Mouse (Mus musculus) limb, embryonic 10.5 days (tissue): ENCODE data around the gene Kctd15. TPM values are rescaled to one million over a fixed set of nuclear protein-coding genes. Genes with fewer than 3 reads are reported as not detected.
A peak's percentile ranks its signal among the peaks of the same experiment; 100 is the strongest.

Experiments
- DNase-seq: peaks from one replicate; pipeline ENCODE4 v3.0.0-alpha.2; 2017; ENCODE audit warnings: low spot score
- H3K27ac ChIP-seq: fragments of 300-500 bp; sonication (generic); 2 replicates; pipeline ENCODE4 v1.5.1; 2016; ENCODE audit warnings: mild to moderate bottlenecking
- H3K27me3 ChIP-seq: fragments of 300-500 bp; sonication (generic); 2 replicates; pipeline ENCODE4 v1.6.1; 2016; ENCODE audit warnings: low read depth, mild to moderate bottlenecking; ENCODE audit not compliant: poor library complexity, severe bottlenecking
- H3K36me3 ChIP-seq: fragments of 300-500 bp; sonication (generic); 2 replicates; pipeline ENCODE4 v1.6.1; 2016; ENCODE audit warnings: mild to moderate bottlenecking, moderate library complexity
- H3K4me1 ChIP-seq: fragments of 300-500 bp; sonication (generic); 2 replicates; pipeline ENCODE4 v1.6.1; 2016
- H3K4me3 ChIP-seq: fragments of 300-500 bp; sonication (generic); 2 replicates; pipeline ENCODE4 v1.5.1; 2016; ENCODE audit warnings: mild to moderate bottlenecking, moderate library complexity
- H3K9me3 ChIP-seq: fragments of 300-500 bp; sonication (generic); replicated peaks from 2 replicates; pipeline ENCODE4 v1.6.1; 2016; ENCODE audit warnings: mild to moderate bottlenecking
- WGBS: fragments of 180-500 bp; shearing (Covaris S2); methylation state at CpG from one replicate; pipeline ENCODE4 v1.1.7; 2016; 5-methylcytosine and 5-hydroxymethylcytosine counted together
- polyA plus RNA-seq: library from polyadenylated mRNA; unstranded; fragments of >200 nt; fragmentation: Nextera tagmentation; extraction: Ambion mirVana; gene quantifications from 2 replicates; pipeline ENCODE4 v1.2.1, GENCODE M21; 2016

Gene Kctd15
- polyA plus RNA-seq, 1 experiment from 2014 or later: 69.0 TPM

GRCm38 (mm10) chr7:34655086-34655839 lies 1.3 kb downstream of the Kctd15 start:
- Histone ChIP-seq H3K9me3 (no peaks in the 10 kb centered on the region), H3K36me3 (peaks cover 13% of the 10 kb centered on the region), H3K4me1 (peaks cover 46% of the 10 kb centered on the region), H3K27ac (peak overlapping the region; percentile 100), H3K27me3 (no peaks in the 10 kb centered on the region), H3K4me3 (peak overlapping the region; percentile 96)
- peak; percentile 95 for DNase-seq
- WGBS: under 1% methylated on average over 67 of the region's 74 CpGs

- peaks cover 41% of the 10 kb centered on the region for H3K4me1 ChIP-seq
- H3K4me3 ChIP-seq: peak overlapping the region; percentile 96
- peak; percentile 78 for DNase-seq
- H3K27ac ChIP-seq: peak overlapping the region; percentile 100
- under 1% methylated on average over 62 of the region's 81 CpGs for WGBS
- no peaks in the 10 kb centered on the region for H3K9me3 ChIP-seq
- peaks cover 20% of the 10 kb centered on the region for H3K36me3 ChIP-seq
- H3K27me3 ChIP-seq: no peaks in the 10 kb centered on the region
Measured at GRCm38 (mm10) chr7:34654441-34655085, 2.0 kb downstream of the Kctd15 start.

GRCm38 (mm10) chr7:34653731-34654440 lies 2.6 kb downstream of the Kctd15 start:
- Histone ChIP-seq H3K9me3 (no peaks in the 10 kb centered on the region), H3K4me3 (peak overlapping the region; percentile 96), H3K4me1 (peaks cover 35% of the 10 kb centered on the region), H3K27ac (peak overlapping the region; percentile 100), H3K36me3 (peaks cover 27% of the 10 kb centered on the region), H3K27me3 (no peaks in the 10 kb centered on the region)
- WGBS: 1% methylated on average over 62 of the region's 64 CpGs
- DNase-seq: peak; percentile 83

GRCm38 (mm10) chr7:34652751-34653502 lies 3.6 kb downstream of the Kctd15 start:
- Histone ChIP-seq H3K4me3 (peak overlapping the region; percentile 96), H3K27ac (peak overlapping the region; percentile 100), H3K9me3 (no peaks in the 10 kb centered on the region), H3K27me3 (no peaks in the 10 kb centered on the region), H3K36me3 (peaks cover 36% of the 10 kb centered on the region), H3K4me1 (peaks cover 35% of the 10 kb centered on the region)
- peak; percentile 72 for DNase-seq
- under 1% methylated on average over 48 of the region's 48 CpGs for WGBS

GRCm38 (mm10) chr7:34651381-34651780 lies 5.2 kb downstream of the Kctd15 start:
- H3K4me1 ChIP-seq: peaks cover 35% of the 10 kb centered on the region

GRCm38 (mm10) chr7:34647052-34647451 lies 9.5 kb downstream of the Kctd15 start:
- H3K27me3 ChIP-seq: no peaks in the 10 kb centered on the region
- WGBS: 93% methylated on average over 9 of the region's 9 CpGs
- no peak overlapping the region for H3K4me3 ChIP-seq
- DNase-seq: no peak
- peaks cover 95% of the 10 kb centered on the region for H3K36me3 ChIP-seq
- no peaks in the 10 kb centered on the region for H3K9me3 ChIP-seq
- H3K27ac ChIP-seq: no peak overlapping the region
- peaks cover 20% of the 10 kb centered on the region for H3K4me1 ChIP-seq

More at GRCm38 (mm10) chr7:34651381-34651780, 5.2 kb downstream of the Kctd15 start:
- peak; percentile 48 for DNase-seq
- WGBS: 25% methylated on average over 2 of the region's 2 CpGs
- Histone ChIP-seq H3K9me3 (no peaks in the 10 kb centered on the region), H3K36me3 (peaks cover 52% of the 10 kb centered on the region), H3K4me3 (peak overlapping the region; percentile 96), H3K27me3 (no peaks in the 10 kb centered on the region), H3K27ac (peak overlapping the region; percentile 100)

- peaks cover 100% of the 10 kb centered on the region for H3K36me3 ChIP-seq
- H3K9me3 ChIP-seq: no peaks in the 10 kb centered on the region
- H3K27ac ChIP-seq: no peak overlapping the region
- no peaks in the 10 kb centered on the region for H3K27me3 ChIP-seq
- H3K4me3 ChIP-seq: no peak overlapping the region
- 84% methylated on average over 12 of the region's 12 CpGs for WGBS
- no peak for DNase-seq
- peaks cover 12% of the 10 kb centered on the region for H3K4me1 ChIP-seq
Measured at GRCm38 (mm10) chr7:34646144-34646795, 10.3 kb downstream of the Kctd15 start.

GRCm38 (mm10) chr7:34645623-34646022 lies 10.9 kb downstream of the Kctd15 start:
- peaks cover 100% of the 10 kb centered on the region for H3K36me3 ChIP-seq
- WGBS: 89% methylated on average over 2 of the region's 2 CpGs

GRCm38 (mm10) chr7:34644591-34644990 lies 11.9 kb downstream of the Kctd15 start:
- no peaks in the 10 kb centered on the region for H3K9me3 ChIP-seq
- H3K4me3 ChIP-seq: no peak overlapping the region
- H3K4me1 ChIP-seq: peaks cover 4% of the 10 kb centered on the region
- DNase-seq: no peak
- H3K36me3 ChIP-seq: peaks cover 100% of the 10 kb centered on the region
- no peak overlapping the region for H3K27ac ChIP-seq
- 93% methylated on average over 18 of the region's 18 CpGs for WGBS
- H3K27me3 ChIP-seq: no peaks in the 10 kb centered on the region

More at GRCm38 (mm10) chr7:34645623-34646022, 10.9 kb downstream of the Kctd15 start:
- DNase-seq: no peak
- peaks cover 6% of the 10 kb centered on the region for H3K4me1 ChIP-seq
- H3K27me3 ChIP-seq: no peaks in the 10 kb centered on the region
- H3K9me3 ChIP-seq: no peaks in the 10 kb centered on the region
- H3K4me3 ChIP-seq: no peak overlapping the region
- no peak overlapping the region for H3K27ac ChIP-seq

GRCm38 (mm10) chr7:34643329-34643728 lies 13.2 kb downstream of the Kctd15 start:
- Histone ChIP-seq H3K27ac (no peak overlapping the region), H3K27me3 (no peaks in the 10 kb centered on the region), H3K4me3 (no peak overlapping the region), H3K36me3 (peaks cover 100% of the 10 kb centered on the region), H3K4me1 (peaks cover 4% of the 10 kb centered on the region), H3K9me3 (no peaks in the 10 kb centered on the region)
- 81% methylated on average over 6 of the region's 6 CpGs for WGBS
- no peak for DNase-seq

GRCm38 (mm10) chr7:34641968-34642367 lies 14.6 kb downstream of the Kctd15 start:
- Histone ChIP-seq H3K4me1 (peaks cover 4% of the 10 kb centered on the region), H3K4me3 (no peak overlapping the region), H3K36me3 (peaks cover 97% of the 10 kb centered on the region), H3K9me3 (no peaks in the 10 kb centered on the region), H3K27ac (no peak overlapping the region), H3K27me3 (no peaks in the 10 kb centered on the region)
- no peak for DNase-seq
- 94% methylated on average over 13 of the region's 13 CpGs for WGBS

GRCm38 (mm10) chr7:34639798-34640197 lies 16.7 kb downstream of the Kctd15 start:
- peaks cover 75% of the 10 kb centered on the region for H3K36me3 ChIP-seq
- 90% methylated on average over 11 of the region's 11 CpGs for whole genome bisulfite sequencing
- no peak for DNase-seq

More at GRCm38 (mm10) chr7:34639798-34640197, 16.7 kb downstream of the Kctd15 start:
- Histone ChIP-seq H3K4me3 (no peak overlapping the region), H3K9me3 (no peaks in the 10 kb centered on the region), H3K27ac (no peak overlapping the region), H3K27me3 (no peaks in the 10 kb centered on the region), H3K4me1 (no peaks in the 10 kb centered on the region; the same call in 1 of the 2 replicates)
